Mouse (Mus musculus) liver, adult 2 months (tissue): Measurements from ENCODE around the gene Apba2.

Experiments
- CTCF ChIP-seq: fragments of 200-500 bp; IDR thresholded peaks from 2 replicates; pipeline ENCODE4 v1.5.1; 2011; ENCODE audit warnings: low read depth, low read length, control low read depth
- POLR2A ChIP-seq: fragments of 200-500 bp; IDR thresholded peaks from 2 replicates; pipeline ENCODE4 v1.6.1; 2011; ENCODE audit warnings: low read length, control low read depth; ENCODE audit not compliant: insufficient read depth; ENCODE audit errors: extremely low read depth

GRCm38 (mm10) chr7:64501536-64502270, at the start of gene Apba2:
- TF ChIP-seq POLR2A = no peak
- TF ChIP-seq CTCF = peak; percentile 74
